Mouse (Mus musculus) MEL (cell line): Measurements from ENCODE around the gene Cx3cr1. TPM values are rescaled to one million over a fixed set of nuclear protein-coding genes. Genes with fewer than 3 reads are reported as not detected.

Source experiments
- DNase-seq: peaks from one replicate; pipeline ENCODE4 v3.0.0; 2011; ENCODE audit warnings: low read depth, low spot score
- H3K27ac ChIP-seq: 2 replicates; pipeline ENCODE4 v1.5.1; 2012; ENCODE audit warnings: low read depth, mild to moderate bottlenecking, control low read depth, low read length, moderate library complexity; ENCODE audit not compliant: control insufficient read depth
- H3K27me3 ChIP-seq, 2 experiments: fragments of 150-350 bp in 1 of 2; sonication (generic) in 1 of 2; 2 replicates each; pipeline ENCODE4 v1.6.1; 2012; ENCODE audit warnings: low read length in 2 of 2, mild to moderate bottlenecking in 2 of 2, improper control_type of control experiment in 1 of 2, moderate library complexity in 1 of 2; ENCODE audit not compliant: insufficient read depth in 2 of 2, control insufficient read depth in 1 of 2
- H3K36me3 ChIP-seq, 2 experiments: 2 replicates each; pipeline ENCODE4 v1.6.1; 2012 to 2014; ENCODE audit warnings: low read length in 2 of 2, improper control_type of control experiment in 1 of 2, inconsistent platforms in 1 of 2, mild to moderate bottlenecking in 1 of 2; ENCODE audit not compliant: insufficient read depth in 2 of 2, control insufficient read depth in 1 of 2
- H3K4me1 ChIP-seq, 2 experiments: fragments of 150-350 bp in 1 of 2; sonication (generic) in 1 of 2; 2 replicates each; pipeline ENCODE4 v1.6.1; 2012; ENCODE audit warnings: low read length in 2 of 2, improper control_type of control experiment in 1 of 2, mild to moderate bottlenecking in 1 of 2; ENCODE audit not compliant: insufficient read depth in 2 of 2, control insufficient read depth in 1 of 2
- H3K4me3 ChIP-seq, 2 experiments: fragments of 150-350 bp in 1 of 2; sonication (generic) in 1 of 2; 2 replicates each; pipeline ENCODE4 v1.5.1; 2012; ENCODE audit warnings: low read depth in 2 of 2, low read length in 2 of 2, mild to moderate bottlenecking in 2 of 2, moderate library complexity in 2 of 2, control low read depth in 1 of 2, improper control_type of control experiment in 1 of 2; ENCODE audit not compliant: control insufficient read depth in 1 of 2, insufficient read depth in 1 of 2
- H3K79me2 ChIP-seq: 2 replicates; pipeline ENCODE4 v1.6.1; 2012; ENCODE audit warnings: mild to moderate bottlenecking, low read length, moderate library complexity; ENCODE audit not compliant: control insufficient read depth, poor library complexity, insufficient read depth
- H3K9ac ChIP-seq: 2 replicates; pipeline ENCODE4 v1.6.1; 2012; ENCODE audit warnings: low read depth, mild to moderate bottlenecking, control low read depth, low read length, moderate library complexity; ENCODE audit not compliant: control insufficient read depth, poor library complexity, severe bottlenecking
- H3K9me3 ChIP-seq: fragments of 150-350 bp; sonication (generic); replicated peaks from 2 replicates; pipeline ENCODE4 v1.6.1; 2012; ENCODE audit warnings: mild to moderate bottlenecking, low read length, improper control_type of control experiment, moderate library complexity; ENCODE audit not compliant: insufficient read depth
- BHLHE40 ChIP-seq: IDR thresholded peaks from 2 replicates; pipeline ENCODE4 v1.6.1; 2012; ENCODE audit warnings: low read depth, mild to moderate bottlenecking, inconsistent platforms, low read length, improper control_type of control experiment, borderline replicate concordance
- CTCF ChIP-seq, 3 experiments: IDR thresholded peaks in 2 of 3; conservative IDR thresholded peaks in 1 of 3; 2 replicates each; pipeline ENCODE4 v1.5.1; 2011 to 2012; ENCODE audit warnings: low read length in 3 of 3, low read depth in 2 of 3, mild to moderate bottlenecking in 2 of 3, improper control_type of control experiment in 1 of 3, inconsistent platforms in 1 of 3, mixed read lengths in 1 of 3, moderate library complexity in 1 of 3; ENCODE audit not compliant: control insufficient read depth in 1 of 3, insufficient read depth in 1 of 3, poor library complexity in 1 of 3, severe bottlenecking in 1 of 3
- E2F4 ChIP-seq: IDR thresholded peaks from 2 replicates; pipeline ENCODE4 v1.6.1; 2011; ENCODE audit warnings: low read depth, low read length, improper control_type of control experiment, borderline replicate concordance
- EP300 ChIP-seq, 2 experiments: IDR thresholded peaks; 2 replicates each; pipeline ENCODE4 v1.6.1; 2011; ENCODE audit warnings: improper control_type of control experiment in 2 of 2, low read length in 2 of 2, low read depth in 1 of 2, mild to moderate bottlenecking in 1 of 2
- ETS1 ChIP-seq: IDR thresholded peaks from 2 replicates; pipeline ENCODE4 v1.6.1; 2012; ENCODE audit warnings: low read depth, mild to moderate bottlenecking, inconsistent platforms, low read length, improper control_type of control experiment, moderate library complexity
- GATA1 ChIP-seq: IDR thresholded peaks from 2 replicates; pipeline ENCODE4 v1.6.1; 2011; ENCODE audit warnings: low read depth, low read length, improper control_type of control experiment
- HCFC1 ChIP-seq: IDR thresholded peaks from 2 replicates; pipeline ENCODE4 v1.6.1; 2012; ENCODE audit warnings: low read depth, mild to moderate bottlenecking, inconsistent platforms, low read length, improper control_type of control experiment, moderate library complexity
- JUND ChIP-seq: IDR thresholded peaks from 2 replicates; pipeline ENCODE4 v1.6.1; 2011; ENCODE audit warnings: low read depth, mild to moderate bottlenecking, improper control_type of control experiment, low read length
- KAT2A ChIP-seq: conservative IDR thresholded peaks from 2 replicates; pipeline ENCODE4 v1.6.1; 2012; ENCODE audit warnings: low read depth, low read length, improper control_type of control experiment, inconsistent platforms
- MAZ ChIP-seq: IDR thresholded peaks from 2 replicates; pipeline ENCODE4 v1.6.1; 2012; ENCODE audit warnings: low read depth, mild to moderate bottlenecking, inconsistent platforms, low read length, improper control_type of control experiment
- MEF2A ChIP-seq: IDR thresholded peaks from 2 replicates; pipeline ENCODE4 v1.6.1; 2014; ENCODE audit warnings: low read depth, mild to moderate bottlenecking, inconsistent platforms, low read length, improper control_type of control experiment; ENCODE audit not compliant: poor library complexity, insufficient replicate concordance, severe bottlenecking; ENCODE audit errors: extremely low read depth
- MYB ChIP-seq: IDR thresholded peaks from 2 replicates; pipeline ENCODE4 v1.6.1; 2011; ENCODE audit warnings: mild to moderate bottlenecking, low read depth, low read length, improper control_type of control experiment
- NELFE ChIP-seq: IDR thresholded peaks from 2 replicates; pipeline ENCODE4 v1.6.1; 2011; ENCODE audit warnings: low read depth, low read length, improper control_type of control experiment
- NRF1 ChIP-seq: IDR thresholded peaks from 2 replicates; pipeline ENCODE4 v1.6.1; 2014; ENCODE audit warnings: low read depth, mild to moderate bottlenecking, inconsistent platforms, low read length, improper control_type of control experiment, moderate library complexity; ENCODE audit not compliant: poor library complexity, insufficient read depth, severe bottlenecking
- POLR2A ChIP-seq, 2 experiments: IDR thresholded peaks; 2 replicates each; pipeline ENCODE4 v1.6.1; 2011 to 2012; ENCODE audit warnings: low read length in 2 of 2, mild to moderate bottlenecking in 2 of 2, control low read depth in 1 of 2, improper control_type of control experiment in 1 of 2, low read depth in 1 of 2, moderate library complexity in 1 of 2; ENCODE audit not compliant: control insufficient read depth in 1 of 2, insufficient read depth in 1 of 2, poor library complexity in 1 of 2
- RAD21 ChIP-seq: IDR thresholded peaks from 2 replicates; pipeline ENCODE4 v1.6.1; 2011; ENCODE audit warnings: mild to moderate bottlenecking, low read depth, low read length, improper control_type of control experiment
- SIN3A ChIP-seq: IDR thresholded peaks from 2 replicates; pipeline ENCODE4 v1.6.1; 2012; ENCODE audit warnings: low read length, improper control_type of control experiment, inconsistent platforms
- TAL1 ChIP-seq: IDR thresholded peaks from 2 replicates; pipeline ENCODE4 v1.6.1; 2012; ENCODE audit warnings: mild to moderate bottlenecking, inconsistent platforms, low read length, moderate library complexity, mixed read lengths
- TBP ChIP-seq: IDR thresholded peaks from 2 replicates; pipeline ENCODE4 v1.8.0; 2011; ENCODE audit warnings: low read depth, low read length, improper control_type of control experiment
- UBTF ChIP-seq: IDR thresholded peaks from 2 replicates; pipeline ENCODE4 v1.6.1; 2012; ENCODE audit warnings: low read depth, mild to moderate bottlenecking, inconsistent platforms, low read length, improper control_type of control experiment, moderate library complexity, borderline replicate concordance; ENCODE audit not compliant: insufficient read depth
- USF2 ChIP-seq, 2 experiments: IDR thresholded peaks; 2 replicates each; pipeline ENCODE4 v1.6.1; 2011 to 2012; ENCODE audit warnings: improper control_type of control experiment in 2 of 2, low read length in 2 of 2, borderline replicate concordance in 1 of 2, inconsistent platforms in 1 of 2, low read depth in 1 of 2, mild to moderate bottlenecking in 1 of 2; ENCODE audit not compliant: insufficient read depth in 1 of 2
- ZC3H11A ChIP-seq: IDR thresholded peaks from 2 replicates; pipeline ENCODE4 v1.6.1; 2012; ENCODE audit warnings: low read depth, mild to moderate bottlenecking, inconsistent platforms, low read length, improper control_type of control experiment
- ZNF384 ChIP-seq: IDR thresholded peaks from 2 replicates; pipeline ENCODE4 v1.6.1; 2012; ENCODE audit warnings: low read depth, mild to moderate bottlenecking, inconsistent platforms, low read length, improper control_type of control experiment
- polyA plus RNA-seq, 2 experiments: library from polyadenylated mRNA; stranded (reverse) in 1 of 2; unstranded in 1 of 2; fragments of >175 nt in 1 of 2; fragments of >200 nt in 1 of 2; gene quantifications; 2 replicates each; pipeline versions ENCODE4 v1.2.1 to v1.2.4; 2012; ENCODE audit warnings: low replicate concordance in 2 of 2, low read depth in 1 of 2; ENCODE audit not compliant: insufficient read length in 2 of 2, insufficient read depth in 1 of 2, missing spikeins in 1 of 2
- total RNA-seq: library from RNA; depleted of rRNA; stranded (reverse); fragments of 300-350 nt; gene quantifications from 2 replicates; pipeline ENCODE4 v1.2.3, GENCODE M21; 2012

The Cx3cr1 gene
- total and polyA plus RNA-seq, 3 experiments: not detected

DNA sequence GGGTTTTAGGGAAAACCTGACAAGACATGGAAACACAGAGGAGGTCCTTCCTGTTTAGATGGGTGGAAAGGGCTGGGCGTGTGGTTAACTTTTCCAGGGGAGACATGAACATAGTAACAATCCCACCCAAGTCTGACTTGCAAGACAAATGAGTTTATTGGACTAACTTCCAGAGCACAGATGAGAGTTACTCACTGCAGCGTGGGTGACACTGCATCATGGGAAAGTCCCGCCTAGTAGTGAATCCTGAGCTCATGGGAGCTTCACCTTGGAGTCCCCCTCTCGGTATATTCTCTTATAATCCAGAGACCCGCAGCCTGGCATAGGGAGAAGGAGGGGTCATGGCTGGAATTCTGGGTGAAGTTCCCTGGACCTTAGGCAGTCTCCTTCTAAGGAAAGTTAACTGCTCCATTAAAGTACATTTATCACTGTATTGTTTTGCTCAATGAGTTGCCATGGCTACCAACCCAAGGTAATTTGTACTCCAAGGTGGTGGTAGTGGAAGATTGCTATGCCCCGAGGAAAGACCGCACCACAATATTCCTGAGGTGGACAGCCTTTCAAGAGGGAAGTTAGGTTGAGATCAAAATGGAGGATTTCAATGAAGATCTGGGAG lies 60.3 kb downstream of the Cx3cr1 start:
- no peak for DNase-seq
- peaks cover 0 to 6% of the 10 kb centered on the region in 2 experiments; a peak in 2 of 4 replicates for H3K36me3 ChIP-seq
- no peak overlapping the region for H3K27ac ChIP-seq
- peaks cover 0 to 3% of the 10 kb centered on the region in 2 experiments; a peak in 2 of 4 replicates for H3K4me1 ChIP-seq
- no peaks in the 10 kb centered on the region for H3K9me3 ChIP-seq
- H3K4me3 ChIP-seq: no peak overlapping the region
- H3K27me3 ChIP-seq: peaks cover 0 to 1% of the 10 kb centered on the region in 2 experiments; a peak in 1 of 4 replicates
- H3K9ac ChIP-seq: no peak overlapping the region
- H3K79me2 ChIP-seq: no peaks in the 10 kb centered on the region
- TF ChIP-seq NRF1 (no peak), BHLHE40 (no peak), MAZ (no peak), GATA1 (no peak), SIN3A (no peak), POLR2A (IDR thresholded peaks at IDR 0.05; ENCODE audit: control insufficient read depth in 1 of 2, insufficient read depth in 1 of 2, low read depth in 1 of 2, low read length in 2 of 2, poor library complexity in 1 of 2) (no peak), ZC3H11A (no peak), ETS1 (no peak)

DNA sequence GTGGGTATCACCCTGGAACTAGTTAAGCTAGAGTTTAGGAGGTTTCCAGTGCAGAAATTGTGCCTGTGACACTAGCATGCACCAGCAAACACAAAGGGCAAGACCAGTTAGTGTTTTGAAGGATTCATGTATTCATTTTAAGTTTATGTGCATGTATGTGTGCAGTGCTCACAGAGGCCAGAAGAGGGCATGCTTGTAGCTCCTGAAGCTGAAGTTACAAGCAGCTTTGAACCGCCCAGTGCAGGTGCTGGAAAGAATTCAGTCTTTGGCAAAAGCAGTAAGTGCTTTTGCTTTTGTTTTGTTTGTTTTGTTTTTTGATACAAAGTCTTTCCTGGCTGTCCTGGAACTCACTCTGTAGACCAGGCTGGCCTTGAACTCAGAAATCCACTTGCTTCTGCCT lies 61.8 kb downstream of the Cx3cr1 start:
- peaks cover 0 to 6% of the 10 kb centered on the region in 2 experiments; a peak in 2 of 4 replicates for H3K36me3 ChIP-seq
- DNase-seq: no peak

DNA sequence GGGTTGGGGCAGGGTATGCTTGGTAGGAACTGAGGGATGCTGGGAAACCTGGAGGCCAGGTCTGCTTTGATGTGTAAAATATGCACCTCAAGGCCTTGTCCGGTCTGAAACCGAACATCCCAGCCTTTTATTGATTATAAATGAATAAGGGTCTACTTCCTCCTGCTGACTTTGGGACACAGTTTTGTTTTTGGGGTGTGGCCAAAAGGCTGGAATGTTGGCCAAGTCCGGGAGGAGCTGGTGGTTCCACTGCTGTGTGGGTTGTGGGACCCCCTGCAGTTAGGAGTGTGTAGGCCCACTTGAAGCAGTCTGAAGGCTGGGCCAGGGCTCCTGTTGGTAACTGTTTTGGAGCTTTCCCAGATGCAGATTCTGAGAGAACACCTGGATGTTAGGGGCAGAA lies 63.7 kb downstream of the Cx3cr1 start:
- no peak for DNase-seq
- peaks cover 0 to 1% of the 10 kb centered on the region in 2 experiments; a peak in 1 of 4 replicates for H3K27me3 ChIP-seq
- TF ChIP-seq KAT2A (no peak), CTCF (IDR thresholded peaks at IDR 0.05 in 2 of 3, conservative IDR thresholded peaks at IDR 0.05 in 1 of 3; ENCODE audit: control insufficient read depth in 1 of 3, insufficient read depth in 1 of 3, low read depth in 2 of 3, low read length in 3 of 3, poor library complexity in 1 of 3, severe bottlenecking in 1 of 3) (no peak), NELFE (no peak), NRF1 (no peak), MYB (no peak), TAL1 (no peak), HCFC1 (no peak), TBP (no peak), USF2 (IDR thresholded peaks at IDR 0.05; ENCODE audit: borderline replicate concordance in 1 of 2, insufficient read depth in 1 of 2, low read depth in 1 of 2, low read length in 2 of 2) (no peak), UBTF (no peak), ZNF384 (no peak), RAD21 (no peak), EP300 (IDR thresholded peaks at IDR 0.05; ENCODE audit: low read depth in 1 of 2, low read length in 2 of 2) (no peak), MEF2A (no peak), E2F4 (no peak), JUND (no peak)

More for the DNA sequence above, 61.8 kb downstream of the Cx3cr1 start:
- peaks cover 0 to 3% of the 10 kb centered on the region in 2 experiments; a peak in 2 of 4 replicates for H3K4me1 ChIP-seq
- no peak overlapping the region for H3K27ac ChIP-seq
- H3K9me3 ChIP-seq: no peaks in the 10 kb centered on the region
- H3K79me2 ChIP-seq: no peaks in the 10 kb centered on the region
- no peak overlapping the region for H3K4me3 ChIP-seq
- H3K27me3 ChIP-seq: peaks cover 0 to 1% of the 10 kb centered on the region in 2 experiments; a peak in 1 of 4 replicates
- peak; percentile 11 to 30 (median 24); a peak in 3 of 6 replicates for TF ChIP-seq CTCF (IDR thresholded peaks at IDR 0.05 in 2 of 3, conservative IDR thresholded peaks at IDR 0.05 in 1 of 3; ENCODE audit: control insufficient read depth in 1 of 3, insufficient read depth in 1 of 3, low read depth in 2 of 3, low read length in 3 of 3, poor library complexity in 1 of 3, severe bottlenecking in 1 of 3)
- TF ChIP-seq NELFE: no peak
- H3K9ac ChIP-seq: no peak overlapping the region

More for the DNA sequence above, 63.7 kb downstream of the Cx3cr1 start:
- no peaks in the 10 kb centered on the region for H3K9me3 ChIP-seq
- no peak overlapping the region for H3K9ac ChIP-seq
- no peaks in the 10 kb centered on the region for H3K79me2 ChIP-seq
- peaks cover 0 to 7% of the 10 kb centered on the region in 2 experiments; a peak in 1 of 4 replicates for H3K36me3 ChIP-seq
- no peak overlapping the region for H3K27ac ChIP-seq
- H3K4me1 ChIP-seq: peaks cover 0 to 5% of the 10 kb centered on the region in 2 experiments; a peak in 1 of 4 replicates
- H3K4me3 ChIP-seq: no peak overlapping the region
